ENCODE assay signal across 17 mouse cellular contexts in the genomic region with DNA sequence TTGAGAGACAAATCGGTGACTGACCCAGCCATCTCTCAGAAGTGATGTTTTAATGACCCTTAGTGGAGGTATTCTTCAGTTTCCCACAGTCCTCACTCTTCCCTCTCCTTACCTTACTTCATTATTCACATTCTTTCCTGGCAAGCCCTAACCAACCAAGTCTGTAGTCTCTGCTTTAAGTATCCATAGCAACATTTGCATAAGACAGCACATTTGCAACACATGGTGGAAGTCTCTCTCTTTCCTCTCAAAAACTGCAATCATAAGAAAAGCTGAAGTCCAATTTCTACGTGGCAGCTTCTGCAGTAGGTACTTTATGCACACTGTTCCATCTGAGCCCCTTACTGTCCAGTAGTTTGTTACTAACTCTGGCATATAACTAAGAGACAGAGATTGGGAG.
"Had no signal": no experiment of that assay in that cellular context is flagged by ENCODE, and none has a peak within 500 bp of the region (broad histone marks: within the 10 kb centered on the region; RNA-seq: fewer than 3 reads in every experiment).

No protein-coding gene starts in this region.

- H3K4me3 ChIP-seq: liver, embryonic 13.5 days; midbrain, embryonic 12.5 days; midbrain, embryonic 15.5 days; neural tube, embryonic 12.5 days; neural tube, embryonic 15.5 days had no signal

- H3K9ac ChIP-seq: liver, embryonic 13.5 days; lung, embryonic 14.5 days; midbrain, embryonic 12.5 days; midbrain, embryonic 15.5 days; neural tube, embryonic 12.5 days; neural tube, embryonic 15.5 days had no signal

- ATAC-seq: lung, postnatal 0 days; midbrain, embryonic 15.5 days had no signal

- H3K36me3 ChIP-seq: liver, embryonic 13.5 days; midbrain, embryonic 12.5 days; midbrain, embryonic 15.5 days; neural tube, embryonic 12.5 days; neural tube, embryonic 15.5 days had no signal

- DNase-seq: kidney, adult 18-20 months; kidney, adult 9 months; kidney, postnatal 14 days; kidney, postnatal 4 days; liver, embryonic 13.5 days; lung, embryonic 14.5 days; right cerebral cortex, adult 18-20 months; right cerebral cortex, postnatal 14 days; right cerebral cortex, postnatal 4 days; thymus, postnatal 36 days had no signal

- H3K27me3 ChIP-seq: liver, embryonic 13.5 days; midbrain, embryonic 12.5 days; midbrain, embryonic 15.5 days; neural tube, embryonic 12.5 days had no signal

- H3K4me1 ChIP-seq: liver, embryonic 13.5 days; neural tube, embryonic 12.5 days had no signal

- H3K4me2 ChIP-seq: liver, embryonic 13.5 days; lung, embryonic 14.5 days; midbrain, embryonic 12.5 days; midbrain, embryonic 15.5 days; neural tube, embryonic 12.5 days; neural tube, embryonic 15.5 days had no signal

- H3K9me3 ChIP-seq: liver, embryonic 13.5 days; midbrain, embryonic 12.5 days; midbrain, embryonic 15.5 days; neural tube, embryonic 12.5 days; neural tube, embryonic 15.5 days had no signal

- H3K27ac ChIP-seq: liver, embryonic 13.5 days; macrophage; midbrain, embryonic 12.5 days; midbrain, embryonic 15.5 days; neural tube, embryonic 12.5 days; neural tube, embryonic 15.5 days; stomach, postnatal 0 days had no signal
